Mouse (Mus musculus) heart, postnatal 0 days (tissue): ENCODE data around the gene Mlxip. TPM values are rescaled to one million over a fixed set of nuclear protein-coding genes. Genes with fewer than 3 reads are reported as not detected.

ENCODE experiments used
- ATAC-seq: fragments of 200-750 bp; cut with Nextera tagmentation; 2 replicates; pipeline ENCODE4 v1.8.0; 2017; ENCODE audit warnings: low read depth, moderate number of reproducible peaks, moderate library complexity; ENCODE audit not compliant: insufficient read depth
- DNase-seq: peaks from one replicate; pipeline ENCODE4 v3.0.0-alpha.2; 2016; ENCODE audit warnings: low spot score
- H3K27ac ChIP-seq: fragments of 300-500 bp; sonication (generic); 2 replicates; pipeline ENCODE4 v1.5.1; 2014; ENCODE audit warnings: low read depth, mild to moderate bottlenecking
- H3K27me3 ChIP-seq: fragments of 300-500 bp; sonication (generic); 2 replicates; pipeline ENCODE4 v1.6.1; 2014; ENCODE audit warnings: low read length, mixed read lengths; ENCODE audit not compliant: control insufficient read depth, insufficient read depth
- H3K36me3 ChIP-seq: fragments of 300-500 bp; sonication (generic); replicated peaks from 2 replicates; pipeline ENCODE4 v1.6.1; 2014; ENCODE audit warnings: low read length, mixed read lengths; ENCODE audit not compliant: control insufficient read depth, insufficient read depth
- H3K4me1 ChIP-seq: fragments of 300-500 bp; sonication (generic); 2 replicates; pipeline ENCODE4 v1.6.1; 2014; ENCODE audit warnings: antibody characterized with exemption; ENCODE audit not compliant: control insufficient read depth, insufficient read depth
- H3K4me2 ChIP-seq: fragments of 300-500 bp; sonication (generic); 2 replicates; pipeline ENCODE4 v1.6.1; 2014; ENCODE audit warnings: low read depth, mild to moderate bottlenecking, low read length, moderate library complexity
- H3K4me3 ChIP-seq: fragments of 300-500 bp; sonication (generic); 2 replicates; pipeline ENCODE4 v1.5.1; 2014; ENCODE audit warnings: low read depth, low read length
- H3K9ac ChIP-seq: fragments of 300-500 bp; sonication (generic); replicated peaks from 2 replicates; pipeline ENCODE4 v1.6.1; 2014; ENCODE audit warnings: low read depth, low read length, mixed read lengths
- H3K9me3 ChIP-seq: fragments of 300-500 bp; sonication (generic); replicated peaks from 2 replicates; pipeline ENCODE4 v1.6.1; 2016; ENCODE audit warnings: low read length; ENCODE audit not compliant: control insufficient read depth
- CTCF ChIP-seq: IDR thresholded peaks from 2 replicates; pipeline ENCODE4 v1.5.1; 2016; ENCODE audit warnings: antibody characterized with exemption, control low read depth, low read depth
- EP300 ChIP-seq: IDR thresholded peaks from 2 replicates; pipeline ENCODE4 v1.6.1; 2016; ENCODE audit warnings: antibody characterized with exemption, low read depth
- WGBS: fragments of 180-500 bp; shearing (Covaris S2); extraction: QIAGEN DNeasy Blood & Tissue Kit; methylation state at CpG from one replicate; pipeline ENCODE4 v1.1.7; 2014; 5-methylcytosine and 5-hydroxymethylcytosine counted together
- polyA plus RNA-seq: library from polyadenylated mRNA; unstranded; fragments of >200 nt; fragmentation: Nextera tagmentation; extraction: Ambion mirVana; gene quantifications from 2 replicates; pipeline ENCODE4 v1.2.1, GENCODE M21; 2015
- total RNA-seq: library from RNA; depleted of rRNA; stranded (reverse); fragments of >200 nt; gene quantifications from 2 replicates; pipeline ENCODE4 v1.2.3, GENCODE M21; 2014; ENCODE audit warnings: low replicate concordance

Gene Mlxip
- total and polyA plus RNA-seq, 2 experiments from 2014 or later = 7.3 to 13.4 TPM

DNA sequence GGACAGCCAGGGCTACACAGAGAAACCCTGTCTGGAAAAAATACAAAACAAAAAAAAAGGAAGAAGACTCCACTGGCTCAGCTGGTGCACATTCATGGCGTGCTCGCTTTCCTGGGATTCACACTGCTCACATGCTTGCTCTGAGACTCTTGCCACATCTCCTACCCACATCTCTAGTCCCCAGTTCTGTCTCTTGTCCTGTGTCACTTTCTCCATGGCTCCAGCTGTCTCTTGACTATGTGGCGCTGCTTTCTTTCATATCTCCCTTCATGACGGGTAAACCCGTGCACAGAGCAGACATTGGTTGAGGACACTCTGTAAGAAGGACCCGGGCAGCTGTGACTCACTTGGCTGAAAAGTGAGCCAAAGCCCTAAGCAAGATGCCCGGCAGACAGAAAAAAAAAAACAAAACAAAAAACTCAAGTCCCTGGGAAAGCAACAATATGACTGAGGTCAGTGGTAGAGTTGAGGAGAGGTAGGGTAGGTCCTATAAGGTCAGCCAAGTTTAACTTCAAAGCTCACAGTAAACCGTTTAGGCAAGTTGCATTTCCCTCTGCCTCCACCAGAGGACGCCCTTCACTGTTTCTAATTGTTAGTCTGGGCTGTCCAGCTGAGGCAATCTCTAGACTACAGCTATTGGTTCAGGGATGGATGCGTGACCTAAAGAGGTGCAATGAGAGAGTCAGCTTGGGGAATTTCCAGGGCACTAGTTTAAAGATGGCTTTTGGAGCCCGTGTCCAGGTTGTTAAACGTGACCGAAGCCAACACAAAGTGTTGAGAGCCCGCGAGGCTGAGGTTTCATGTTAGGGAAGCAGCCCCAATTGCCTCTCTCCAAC, 17.3 kb upstream of the Mlxip start:
- H3K4me2 ChIP-seq = no peak overlapping the region

DNA sequence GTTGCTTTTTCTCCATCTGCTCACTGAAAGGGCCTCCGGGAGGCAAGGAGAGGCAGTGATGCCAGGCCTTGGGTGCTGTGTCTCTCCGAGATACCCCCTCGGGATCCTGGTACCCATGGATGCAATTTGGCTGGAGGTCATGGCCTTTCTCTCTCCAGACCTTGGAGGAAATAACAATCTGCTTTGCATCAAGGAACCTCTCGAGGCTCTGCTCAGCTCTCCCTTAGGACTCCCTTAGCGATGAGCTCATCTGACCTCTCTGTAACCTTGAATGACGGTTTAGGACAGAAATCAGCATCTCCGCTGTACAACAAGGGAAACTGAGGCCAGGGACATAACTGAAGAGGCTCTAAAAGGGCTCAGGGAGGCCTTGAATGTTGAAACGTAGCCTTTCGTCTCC, 15.9 kb upstream of the Mlxip start:
- no peak for TF ChIP-seq CTCF
- TF ChIP-seq EP300 = no peak
- Histone ChIP-seq H3K4me2 (no peak overlapping the region), H3K36me3 (peaks cover under 1% of the 10 kb centered on the region; the same call in 1 of the 2 replicates), H3K4me3 (no peak overlapping the region), H3K9me3 (no peaks in the 10 kb centered on the region), H3K9ac (no peak overlapping the region), H3K4me1 (no peaks in the 10 kb centered on the region), H3K27me3 (0 out of 2 replicates have a peak, but pooled peaks cover 3% of the 10 kb centered on the region), H3K27ac (no peak overlapping the region)
- 53% methylated on average over 9 of the region's 9 CpGs for WGBS
- ATAC-seq (no peak), DNase-seq (no peak)

More for the DNA sequence above, 17.3 kb upstream of the Mlxip start:
- no peak overlapping the region for H3K9ac ChIP-seq
- 0 out of 2 replicates have a peak, but pooled peaks cover 3% of the 10 kb centered on the region for H3K27me3 ChIP-seq
- no peaks in the 10 kb centered on the region for H3K4me1 ChIP-seq
- TF ChIP-seq EP300 (no peak), CTCF (peak; percentile 93)
- WGBS = 40% methylated on average over 15 of the region's 15 CpGs
- H3K36me3 ChIP-seq = peaks cover 14% of the 10 kb centered on the region
- peak; percentile 80 for ATAC-seq
- peak; percentile 78 for DNase-seq
- no peak overlapping the region for H3K4me3 ChIP-seq
- no peaks in the 10 kb centered on the region for H3K9me3 ChIP-seq
- 0 out of 2 replicates have a peak overlapping the region, but pooled peaks have one; percentile 4 for H3K27ac ChIP-seq

DNA sequence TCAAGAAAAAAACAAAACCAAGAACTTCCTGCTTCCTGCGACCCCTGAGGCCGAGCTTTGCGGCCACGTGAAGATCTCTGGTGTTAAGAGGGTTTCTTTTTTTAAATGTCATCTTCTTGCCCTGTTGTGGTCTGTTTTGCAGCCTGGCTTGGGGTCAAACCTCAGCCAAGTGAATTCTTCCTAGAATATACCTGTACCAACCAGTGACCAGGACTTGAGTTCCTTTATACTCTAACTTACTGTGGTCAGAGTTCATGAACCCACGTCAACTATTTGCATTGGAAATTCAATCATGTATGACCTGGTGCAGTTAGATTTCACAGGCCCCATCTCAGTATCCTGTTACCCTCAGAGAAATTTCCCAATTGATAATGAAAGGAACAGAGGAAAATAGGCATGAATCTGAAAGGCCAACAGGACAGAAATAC, 15.1 kb upstream of the Mlxip start:
- Histone ChIP-seq H3K27me3 (0 out of 2 replicates have a peak, but pooled peaks cover 3% of the 10 kb centered on the region), H3K4me2 (no peak overlapping the region), H3K36me3 (no peaks in the 10 kb centered on the region), H3K4me1 (no peaks in the 10 kb centered on the region), H3K9ac (no peak overlapping the region), H3K27ac (no peak overlapping the region), H3K9me3 (no peaks in the 10 kb centered on the region), H3K4me3 (no peak overlapping the region)
- ATAC-seq = no peak
- TF ChIP-seq CTCF (no peak), EP300 (no peak)
- DNase-seq = no peak
- 62% methylated on average over 5 of the region's 5 CpGs for WGBS

DNA sequence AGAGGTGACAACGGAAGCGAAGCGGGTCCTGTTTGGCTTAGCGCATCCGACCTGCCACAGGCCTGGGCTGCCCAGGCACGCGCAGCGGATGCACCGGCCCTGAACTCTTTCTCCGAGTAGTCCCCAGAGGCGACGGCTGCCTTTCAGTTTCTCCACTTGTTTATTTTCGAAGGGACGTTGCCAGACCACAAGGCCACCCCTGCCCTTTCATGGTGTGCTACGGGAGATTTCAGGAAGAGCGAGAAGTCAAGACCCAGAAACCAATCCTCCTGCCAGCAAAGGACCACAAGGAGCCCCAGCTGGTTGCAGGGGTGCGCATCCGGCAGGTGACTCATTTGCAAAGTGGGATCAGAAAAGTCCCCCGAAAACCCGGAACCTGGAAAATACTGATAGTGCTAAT, 12.6 kb upstream of the Mlxip start:
- H3K4me2 ChIP-seq = peak overlapping the region; percentile 45
- no peaks in the 10 kb centered on the region for H3K36me3 ChIP-seq
- H3K9me3 ChIP-seq = peaks cover 3% of the 10 kb centered on the region; the same call in 1 of the 2 replicates
- TF ChIP-seq CTCF (no peak), EP300 (no peak)
- no peak overlapping the region for H3K27ac ChIP-seq
- 0 out of 2 replicates have a peak, but pooled peaks cover 3% of the 10 kb centered on the region for H3K27me3 ChIP-seq
- DNase-seq (peak; percentile 43), ATAC-seq (0 out of 2 replicates have a peak, but pooled peaks have one; percentile 22)
- 15% methylated on average over 20 of the region's 20 CpGs for WGBS
- H3K4me3 ChIP-seq = peak overlapping the region; percentile 17
- H3K4me1 ChIP-seq = no peaks in the 10 kb centered on the region
- H3K9ac ChIP-seq = no peak overlapping the region

DNA sequence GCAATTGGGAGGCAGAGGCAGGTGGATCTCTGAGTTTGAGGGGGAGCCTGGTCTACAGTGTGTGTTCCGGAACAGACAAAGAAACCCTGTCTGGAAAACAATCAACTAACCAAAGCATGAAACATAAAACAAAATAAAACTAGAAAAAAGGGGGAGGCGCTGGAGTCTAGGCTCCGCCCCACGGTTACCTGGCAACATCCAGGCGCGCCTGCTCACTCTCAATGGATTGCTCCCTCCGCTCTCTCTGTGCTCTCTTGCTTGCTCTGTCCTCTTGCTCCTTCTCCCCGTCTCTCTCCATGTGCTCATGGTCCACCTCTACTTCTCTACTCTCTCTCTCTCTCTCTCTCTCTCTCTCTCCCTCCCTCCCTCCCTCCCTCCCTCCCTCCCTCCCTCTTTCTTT, 11.9 kb upstream of the Mlxip start:
- Histone ChIP-seq H3K4me1 (no peaks in the 10 kb centered on the region), H3K27ac (no peak overlapping the region), H3K36me3 (no peaks in the 10 kb centered on the region), H3K27me3 (0 out of 2 replicates have a peak, but pooled peaks cover 3% of the 10 kb centered on the region), H3K4me3 (no peak overlapping the region), H3K9me3 (peaks cover 3% of the 10 kb centered on the region; the same call in 1 of the 2 replicates), H3K9ac (no peak overlapping the region), H3K4me2 (no peak overlapping the region)
- TF ChIP-seq CTCF (no peak), EP300 (no peak)
- ATAC-seq (no peak), DNase-seq (no peak)
- 83% methylated on average over 8 of the region's 8 CpGs for WGBS
